Mouse (Mus musculus) E14TG2a.4 (cell line): ENCODE measurements around the gene 1700129C05Rik.

Experiments
- CTCF ChIP-seq: conservative IDR thresholded peaks from 2 replicates; pipeline ENCODE4 v1.5.1; 2014; ENCODE audit warnings: low read length
- POU5F1 ChIP-seq: IDR thresholded peaks from 2 replicates; pipeline ENCODE4 v1.6.1; 2014; ENCODE audit warnings: low read length, borderline replicate concordance

GRCm38 (mm10) chr14:59178649-59179048 is 36.0 kb upstream of the 1700129C05Rik start, which contains the start of gene Gm5142:
- no peak for TF ChIP-seq CTCF
- TF ChIP-seq POU5F1: no peak
